Mouse (Mus musculus): ENCODE measurements around the gene Cadm4.
A peak's percentile ranks its signal among the peaks of the same experiment; 100 is the strongest.

Cadm4 gene

DNA sequence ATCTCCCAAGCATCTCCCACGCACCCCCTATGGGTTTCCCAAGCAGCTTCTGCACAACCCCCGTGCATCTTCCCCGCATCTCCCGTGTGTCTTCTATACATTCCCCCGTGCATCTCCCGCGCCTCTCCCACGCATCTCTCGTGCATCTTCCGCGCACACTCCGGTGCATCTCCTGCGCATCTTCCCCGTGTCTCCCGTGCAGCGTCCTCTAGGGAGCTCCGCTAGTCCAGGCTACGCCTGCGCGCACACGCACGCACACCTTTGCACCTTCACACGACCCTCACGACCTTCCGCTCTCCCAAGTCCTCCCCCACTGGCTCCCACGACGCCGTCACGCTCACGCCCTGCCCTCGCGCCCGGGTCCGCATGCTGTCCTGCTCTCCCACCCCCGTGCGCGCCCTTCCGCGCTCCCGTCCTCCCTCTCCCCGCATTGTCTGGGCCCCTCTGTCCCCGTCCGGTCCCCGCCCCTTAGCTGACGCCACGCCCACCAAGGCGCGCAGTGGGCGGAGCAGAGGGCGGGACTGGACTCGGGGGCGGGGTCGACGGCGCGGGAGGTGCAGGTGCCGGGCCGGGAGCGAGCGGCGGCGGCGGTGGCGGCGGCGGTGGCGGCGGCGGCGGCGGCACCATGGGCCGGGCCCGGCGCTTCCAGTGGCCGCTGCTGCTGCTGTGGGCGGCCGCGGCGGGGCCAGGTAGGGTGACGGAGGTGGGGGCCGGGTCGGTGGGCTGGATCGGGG lies at the start of gene Cadm4:
TSS of gene Cadm4 (plus strand) at position 550 of the 734 bp plus-strand sequence.
- DNase-seq (ENCODE audit: low spot score): peak; percentile 86

DNA sequence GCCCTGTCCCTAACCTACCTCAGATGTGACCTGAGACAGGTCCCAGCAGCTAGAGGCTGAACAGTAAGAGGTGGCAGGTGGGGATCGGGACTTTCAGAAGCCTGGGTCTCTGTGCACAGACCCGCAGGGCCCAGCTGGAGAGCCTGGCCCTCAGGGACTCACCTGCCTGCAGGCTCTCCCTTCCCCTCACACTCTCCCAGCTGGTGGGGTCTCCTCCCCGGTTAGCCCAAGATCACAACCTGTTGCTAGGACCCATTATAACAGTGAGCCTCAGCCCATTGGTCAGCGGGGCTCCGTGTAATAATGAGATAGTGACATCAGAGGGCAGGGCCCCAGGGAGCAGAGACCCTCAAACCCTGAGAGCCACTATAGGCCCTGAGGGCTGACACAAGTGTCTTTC lies 46.5 kb upstream of the Cadm4 start:
- no peak for DNase-seq (ENCODE audit: low spot score)

DNA sequence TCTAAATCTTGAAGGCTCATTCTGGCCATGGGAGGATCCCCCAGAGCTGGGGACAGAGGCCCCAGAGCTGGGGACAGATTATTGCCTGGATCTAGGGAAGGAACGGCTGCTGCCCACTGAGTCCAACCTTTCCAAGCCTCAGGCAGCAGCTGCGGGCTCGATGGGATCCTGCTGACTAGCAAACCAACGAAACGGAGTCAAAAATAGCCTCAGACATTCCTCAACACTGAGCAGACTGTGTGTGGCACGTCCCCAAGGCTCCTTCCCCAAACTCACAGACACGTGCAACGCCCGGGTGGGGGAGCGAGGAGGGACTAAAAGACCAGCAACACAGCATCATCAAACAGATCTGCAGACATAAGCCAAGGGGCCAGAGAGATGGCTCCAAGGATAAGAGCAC lies 43.8 kb upstream of the Cadm4 start:
- no peak for DNase-seq (ENCODE audit: low spot score)

DNA sequence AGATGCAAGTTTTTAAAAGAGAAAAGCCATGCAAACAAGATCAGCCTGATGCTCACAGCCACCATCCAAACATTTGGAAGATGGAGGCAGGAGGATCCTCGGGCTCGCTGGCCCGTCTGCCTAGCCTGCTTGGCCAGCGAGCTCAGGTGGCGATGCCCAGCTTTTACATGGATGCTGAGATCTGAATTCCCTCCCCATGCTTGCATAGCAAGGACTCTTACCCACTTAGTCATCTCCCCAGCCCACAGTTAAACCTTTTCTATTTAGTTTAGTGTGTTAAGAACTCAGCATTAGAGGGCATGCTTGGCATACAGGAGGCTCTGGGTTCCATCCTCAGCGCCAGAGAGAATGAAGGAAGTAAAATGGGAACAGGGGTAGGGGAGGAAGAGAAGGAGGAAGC lies 42.6 kb upstream of the Cadm4 start:
- no peak for DNase-seq (ENCODE audit: low spot score)

DNA sequence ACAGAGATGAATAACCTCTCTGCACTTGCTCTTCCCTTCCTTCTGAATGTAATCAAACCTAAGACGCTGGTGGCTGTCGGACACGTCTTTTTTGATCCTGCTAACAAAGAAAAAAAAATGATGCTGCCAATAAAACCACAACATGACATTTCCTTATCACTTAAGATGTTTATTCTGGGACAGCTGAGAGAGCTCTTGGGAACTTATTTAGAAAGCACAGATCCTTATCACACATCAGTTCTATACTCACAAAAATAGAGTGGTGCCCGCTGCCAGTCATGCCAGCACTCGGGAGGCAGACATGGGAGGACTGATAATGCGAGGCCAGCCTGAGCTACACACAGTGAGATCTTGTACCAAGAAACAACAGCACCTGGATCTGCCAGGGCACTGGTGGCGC lies 41.9 kb upstream of the Cadm4 start:
- DNase-seq (ENCODE audit: low spot score): no peak

DNA sequence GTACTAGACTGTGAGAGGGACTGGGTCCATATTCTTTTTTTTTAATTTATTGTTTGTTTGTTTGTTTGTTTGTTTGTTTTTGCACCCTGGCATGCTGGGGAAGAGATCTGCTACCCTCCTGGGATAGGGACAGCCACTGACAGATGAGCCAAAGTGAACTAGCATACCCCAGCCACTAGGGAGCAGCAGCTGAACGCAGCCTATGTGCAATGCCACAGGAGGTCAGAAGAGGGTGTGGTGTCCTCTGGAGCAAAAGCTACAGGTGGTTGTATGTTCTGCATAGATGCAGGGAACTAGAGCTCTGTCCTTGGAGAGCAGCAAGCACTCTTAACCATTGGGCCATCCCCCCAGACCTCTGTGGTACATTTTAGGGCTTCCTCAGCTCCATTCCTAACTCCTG lies 40.0 kb upstream of the Cadm4 start:
- peak; percentile 59 for DNase-seq (ENCODE audit: low spot score)

DNA sequence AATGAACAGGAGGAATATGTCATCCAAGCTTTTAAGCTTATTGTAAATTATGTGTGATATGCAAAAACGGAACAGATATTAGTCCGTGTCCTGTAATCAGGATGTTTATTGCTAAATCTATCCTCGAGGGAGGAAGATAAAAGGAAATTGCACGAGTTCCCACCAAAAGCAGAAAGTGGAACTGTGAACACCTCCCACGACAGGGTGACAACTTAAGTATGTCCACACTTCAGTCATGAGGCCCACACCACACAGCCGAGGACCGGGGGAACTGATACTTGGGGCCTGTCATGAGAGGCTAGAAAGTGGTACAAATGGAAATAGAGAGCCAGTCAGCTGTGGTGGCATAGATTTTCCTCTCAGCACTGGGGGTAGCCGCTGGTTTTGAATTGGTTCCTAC lies 39.5 kb upstream of the Cadm4 start:
- DNase-seq (ENCODE audit: low spot score): no peak

DNA sequence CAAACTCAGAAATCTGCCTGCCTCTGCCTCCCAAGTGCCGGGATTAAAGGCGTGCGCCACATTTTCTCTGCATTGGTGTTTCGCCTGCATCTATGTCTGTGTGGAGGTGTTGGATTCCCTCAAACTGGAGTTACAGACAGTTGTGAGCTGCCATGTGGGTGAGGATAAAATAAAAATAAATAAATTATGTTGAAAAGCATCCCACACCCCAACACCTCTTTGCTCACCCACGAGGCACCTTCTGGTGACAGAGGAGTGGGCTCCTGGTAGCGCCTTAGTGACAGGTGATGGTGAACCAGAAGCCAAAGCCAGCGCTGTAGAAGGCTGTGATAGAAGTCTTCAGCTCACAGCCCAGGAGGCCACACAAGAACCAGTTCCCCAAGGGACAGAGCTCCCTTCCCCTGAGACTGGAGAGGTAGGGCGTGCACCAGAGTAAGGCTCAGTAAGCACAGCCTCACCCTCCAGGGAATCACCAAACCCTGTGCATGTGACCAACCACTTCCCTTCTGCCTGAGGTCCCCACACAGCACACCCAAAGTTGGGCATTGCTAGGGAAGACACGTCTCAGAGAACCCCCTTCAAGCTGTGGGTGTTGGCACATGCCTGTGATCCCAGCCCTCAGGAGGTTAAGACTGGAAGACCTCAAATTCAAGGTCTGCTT lies 36.4 kb upstream of the Cadm4 start:
- DNase-seq (ENCODE audit: low spot score): no peak

DNA sequence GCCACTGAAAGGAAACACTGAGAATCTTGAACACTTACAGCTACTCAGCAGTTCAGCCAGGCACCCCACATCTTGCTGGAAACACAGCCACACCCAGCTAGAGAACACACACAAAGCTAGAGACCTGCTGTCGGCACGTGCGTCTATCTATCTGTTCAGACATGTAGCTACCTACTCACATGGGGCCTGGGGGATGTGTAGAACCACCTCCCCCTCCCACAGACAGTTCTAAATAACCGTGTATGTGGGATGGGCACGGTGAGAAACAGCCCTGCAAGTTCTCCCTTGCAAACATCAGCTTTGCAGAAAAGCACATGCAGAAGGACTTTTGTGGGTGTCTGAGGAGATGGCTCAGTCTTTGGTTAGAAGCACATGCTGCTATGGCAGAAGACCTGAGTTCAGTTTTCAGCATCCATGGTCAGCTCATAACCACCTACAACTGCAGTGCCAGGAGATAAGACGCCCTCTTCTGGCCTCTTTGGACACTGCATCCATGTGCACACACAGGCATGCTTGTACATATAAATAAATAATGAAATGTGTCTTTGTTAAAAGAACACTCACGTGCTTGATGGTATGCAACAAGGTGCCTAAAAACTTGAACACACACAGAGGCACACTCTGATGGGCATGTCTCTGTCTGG lies 35.0 kb upstream of the Cadm4 start:
- no peak for DNase-seq (ENCODE audit: low spot score)

DNA sequence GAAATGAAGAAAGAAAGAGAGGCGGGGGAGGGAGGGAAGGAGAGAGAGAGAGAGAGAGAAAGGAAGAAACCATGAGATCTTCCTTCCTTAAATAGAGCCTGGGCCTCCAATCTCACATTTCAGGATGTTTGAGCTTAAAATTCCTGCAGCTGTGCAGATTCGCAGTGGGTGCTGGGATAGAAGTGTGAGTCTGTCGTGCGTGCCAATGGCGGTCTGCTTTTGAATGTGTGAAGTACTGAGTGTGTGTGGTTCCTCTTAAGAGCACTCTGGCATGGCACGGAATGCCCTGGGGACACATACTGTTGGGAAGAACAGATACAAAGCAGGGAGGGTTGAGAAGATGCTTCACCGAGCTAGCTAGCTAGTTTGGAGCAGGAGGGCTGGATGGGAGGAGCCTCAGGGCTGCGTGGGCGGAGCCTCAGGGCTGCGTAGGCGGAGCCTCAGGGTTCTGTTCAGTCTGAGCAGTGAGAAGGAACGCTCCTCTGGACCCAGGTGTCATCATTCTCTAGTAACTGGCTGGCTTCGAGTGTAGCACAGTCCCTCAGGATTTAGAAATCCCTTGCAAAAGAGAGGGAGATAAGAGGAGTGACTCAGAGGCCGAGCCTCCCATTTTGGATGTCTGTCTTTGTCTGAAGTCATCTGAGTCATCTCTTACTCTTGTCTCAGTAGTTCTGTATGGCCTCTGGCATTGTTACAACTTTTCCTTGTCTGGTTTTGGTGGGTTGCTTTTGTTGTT lies 32.9 kb upstream of the Cadm4 start:
- no peak for DNase-seq (ENCODE audit: low spot score)

DNA sequence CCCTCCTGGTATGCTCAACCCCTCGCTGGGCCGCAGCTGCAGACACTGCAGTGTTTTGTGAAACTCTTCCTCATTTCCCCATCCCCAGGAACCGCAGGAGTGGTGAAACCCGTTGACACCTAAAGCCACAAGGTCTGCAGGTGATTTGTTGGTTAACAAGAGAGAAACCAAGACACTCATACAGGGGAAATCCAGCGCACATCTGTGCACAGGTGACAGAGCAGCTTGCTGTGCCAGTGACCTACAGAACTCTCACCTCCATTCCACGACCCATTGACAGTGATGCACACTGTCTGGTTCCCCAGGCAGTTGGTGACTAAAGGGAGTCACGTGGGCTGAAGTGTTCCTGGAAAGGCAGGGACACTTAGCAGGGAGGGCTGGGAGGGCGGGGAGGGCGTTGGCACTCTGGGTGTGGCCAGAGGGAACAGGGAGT lies 31.2 kb upstream of the Cadm4 start:
- no peak for DNase-seq (ENCODE audit: low spot score)

DNA sequence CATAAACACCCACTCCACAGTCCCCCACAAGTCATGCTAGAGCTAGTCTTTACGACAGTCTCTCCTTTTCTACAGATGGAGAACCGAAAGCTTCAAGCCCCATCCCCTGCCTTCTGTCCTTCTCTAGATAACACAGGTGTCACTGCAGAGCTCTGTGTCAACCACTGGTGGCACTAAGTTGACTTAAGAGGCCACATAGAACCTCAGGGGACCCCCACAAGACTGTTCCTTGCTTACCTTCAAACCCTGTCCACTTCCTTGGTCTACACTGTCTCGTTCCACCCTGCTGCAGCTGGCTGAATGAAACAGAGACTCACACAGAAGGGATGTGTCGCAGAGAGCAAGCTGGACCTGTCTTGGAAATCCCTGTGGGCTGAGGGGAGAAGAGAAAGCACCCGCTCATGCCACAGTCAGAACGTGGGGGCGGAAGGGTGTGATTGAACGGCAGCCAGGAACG lies 29.9 kb upstream of the Cadm4 start, which contains the start of gene Irgc1:
TSS of gene Irgc1 (minus strand) at position 443 of the 457 bp plus-strand sequence.
- DNase-seq (ENCODE audit: low spot score): no peak

DNA sequence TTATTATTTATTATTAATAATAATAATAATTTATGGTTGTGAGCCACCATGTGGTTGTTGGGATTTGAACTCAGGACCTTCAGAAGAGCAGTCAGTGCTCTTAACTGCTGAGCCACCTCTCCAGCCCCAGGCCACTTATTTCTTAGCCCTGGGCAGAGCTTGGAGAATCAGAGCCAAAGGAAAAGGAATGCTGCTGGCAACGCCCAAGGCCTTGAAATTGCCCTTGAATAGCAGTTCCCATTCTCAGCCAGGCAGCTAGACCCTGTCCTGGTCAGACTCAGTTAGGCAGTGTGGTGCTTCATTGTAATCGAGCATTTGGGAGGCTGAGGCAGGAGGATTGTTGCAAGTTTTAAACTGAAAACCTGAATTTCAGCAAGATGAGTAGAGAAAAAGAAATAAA lies 27.6 kb upstream of the Cadm4 start:
- DNase-seq (ENCODE audit: low spot score): no peak

DNA sequence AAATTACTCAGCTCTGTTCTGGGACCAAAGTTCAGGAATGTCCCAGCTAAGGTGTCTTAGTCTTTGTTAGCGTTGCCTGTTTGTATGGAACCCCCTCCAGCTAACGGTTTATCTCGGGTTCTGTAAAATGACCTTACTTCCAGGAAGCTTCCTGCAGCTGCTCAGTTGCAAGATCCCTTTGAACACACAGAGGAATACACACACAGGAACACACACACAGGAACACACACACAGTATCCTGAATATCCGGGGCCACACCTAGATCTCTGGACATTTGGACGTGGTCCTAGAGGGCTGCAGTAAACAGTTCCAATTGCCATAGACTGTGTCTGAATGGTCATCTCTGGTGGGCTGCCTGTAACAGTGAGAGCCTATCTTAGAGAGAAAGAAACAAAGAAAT lies 26.1 kb upstream of the Cadm4 start:
- DNase-seq (ENCODE audit: low spot score): no peak

DNA sequence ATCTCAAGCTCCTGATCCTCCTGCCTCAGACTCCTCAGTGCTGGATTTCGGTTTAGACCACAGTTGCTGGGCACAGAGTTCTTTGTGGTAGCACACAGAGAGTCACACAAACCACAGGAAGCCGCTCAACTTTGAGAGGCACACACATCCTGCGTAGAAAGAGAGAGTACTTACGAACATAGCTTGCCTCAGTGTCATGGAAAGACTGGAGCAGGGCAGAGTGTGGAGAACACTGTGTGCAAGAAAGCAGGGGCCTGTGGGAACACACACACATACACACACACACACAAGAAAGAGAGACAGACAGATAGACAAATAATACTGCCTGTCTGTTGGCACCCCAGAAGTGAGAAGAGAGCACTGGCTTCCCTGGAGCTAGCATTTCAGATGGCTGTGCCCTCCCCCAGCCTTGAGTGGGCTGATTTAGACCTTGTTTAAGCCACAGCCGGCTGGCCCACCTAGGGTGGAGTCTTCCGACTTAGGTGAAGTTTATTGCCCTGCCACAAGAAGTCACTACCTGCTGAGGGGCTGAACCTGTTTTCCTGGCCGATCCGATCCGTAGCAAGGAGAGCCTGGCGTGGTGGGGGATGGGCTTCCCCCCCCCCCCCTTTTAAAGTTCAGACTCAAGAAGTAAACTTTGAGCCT lies 24.0 kb upstream of the Cadm4 start:
- no peak for DNase-seq (ENCODE audit: low spot score)

DNA sequence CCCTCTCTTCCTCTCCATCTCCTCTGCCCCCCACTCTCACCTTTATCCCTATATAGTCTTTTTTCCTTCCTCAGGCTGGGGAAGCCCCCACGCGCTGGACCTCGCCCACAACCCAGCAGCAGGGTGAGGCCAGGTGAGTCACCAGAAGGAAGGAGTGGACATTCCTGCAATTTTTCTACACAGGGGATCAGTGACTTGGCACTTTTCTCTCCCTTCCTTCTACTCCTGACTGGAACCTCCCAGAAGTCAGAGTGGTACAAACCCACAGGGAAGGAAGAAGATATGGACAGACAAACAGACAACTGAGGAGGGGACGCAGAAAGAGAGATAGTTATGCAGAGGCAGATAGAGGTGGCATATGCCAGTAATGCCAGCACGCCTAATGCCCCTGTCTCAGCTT lies 22.4 kb upstream of the Cadm4 start:
- no peak for DNase-seq (ENCODE audit: low spot score)

DNA sequence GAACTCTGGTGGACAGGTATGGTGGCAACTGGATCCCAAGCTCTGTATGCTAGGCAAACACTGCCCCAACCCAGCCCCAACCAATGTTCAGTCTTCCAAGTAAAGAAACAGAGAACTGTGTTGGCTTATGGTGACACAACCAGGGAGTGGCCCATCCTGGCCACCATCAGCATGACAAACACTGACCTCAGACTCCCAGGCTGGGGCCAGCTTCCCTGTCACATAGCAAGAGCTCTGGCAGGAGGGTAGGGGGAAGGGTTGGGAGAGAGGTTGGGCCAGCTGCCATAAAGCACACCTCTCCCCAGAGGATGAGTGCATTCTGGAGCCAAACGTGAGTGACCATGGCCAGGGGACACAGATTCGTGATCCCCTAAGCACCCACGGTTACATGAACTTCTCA lies 22.0 kb upstream of the Cadm4 start:
- no peak for DNase-seq (ENCODE audit: low spot score)

DNA sequence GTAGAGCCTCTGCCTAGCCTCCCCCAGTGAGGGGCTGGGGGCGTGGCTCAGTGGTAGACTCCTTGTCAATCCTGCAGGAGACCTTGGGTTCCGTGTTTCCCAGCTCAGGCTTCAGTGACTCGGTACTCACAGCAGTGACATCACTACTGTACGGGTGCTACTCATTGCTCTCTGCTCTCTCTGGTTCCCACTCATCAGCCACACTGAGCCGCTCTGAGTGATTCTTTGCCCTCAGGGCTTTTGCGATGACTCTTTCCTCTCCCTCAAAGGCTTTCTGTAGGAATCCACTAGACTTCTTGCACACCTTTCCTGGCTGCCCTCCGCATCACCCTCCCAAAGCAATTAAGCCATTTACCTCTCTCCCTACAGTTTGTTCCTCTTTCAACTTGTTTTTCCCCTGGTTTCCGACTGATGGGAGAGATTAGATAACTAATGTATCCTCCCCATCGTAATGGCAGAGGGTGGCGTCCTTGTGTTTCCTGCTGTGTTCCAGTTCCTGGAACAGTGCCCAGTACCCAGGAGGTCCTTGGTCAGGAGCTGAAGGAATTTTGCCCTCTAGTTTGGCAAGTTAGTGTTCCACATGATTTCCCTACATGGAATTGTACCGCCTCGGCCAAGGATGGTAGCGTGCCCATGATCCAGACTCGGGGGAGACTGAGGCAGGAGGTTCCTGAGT lies 20.3 kb upstream of the Cadm4 start:
- DNase-seq (ENCODE audit: low spot score): no peak

DNA sequence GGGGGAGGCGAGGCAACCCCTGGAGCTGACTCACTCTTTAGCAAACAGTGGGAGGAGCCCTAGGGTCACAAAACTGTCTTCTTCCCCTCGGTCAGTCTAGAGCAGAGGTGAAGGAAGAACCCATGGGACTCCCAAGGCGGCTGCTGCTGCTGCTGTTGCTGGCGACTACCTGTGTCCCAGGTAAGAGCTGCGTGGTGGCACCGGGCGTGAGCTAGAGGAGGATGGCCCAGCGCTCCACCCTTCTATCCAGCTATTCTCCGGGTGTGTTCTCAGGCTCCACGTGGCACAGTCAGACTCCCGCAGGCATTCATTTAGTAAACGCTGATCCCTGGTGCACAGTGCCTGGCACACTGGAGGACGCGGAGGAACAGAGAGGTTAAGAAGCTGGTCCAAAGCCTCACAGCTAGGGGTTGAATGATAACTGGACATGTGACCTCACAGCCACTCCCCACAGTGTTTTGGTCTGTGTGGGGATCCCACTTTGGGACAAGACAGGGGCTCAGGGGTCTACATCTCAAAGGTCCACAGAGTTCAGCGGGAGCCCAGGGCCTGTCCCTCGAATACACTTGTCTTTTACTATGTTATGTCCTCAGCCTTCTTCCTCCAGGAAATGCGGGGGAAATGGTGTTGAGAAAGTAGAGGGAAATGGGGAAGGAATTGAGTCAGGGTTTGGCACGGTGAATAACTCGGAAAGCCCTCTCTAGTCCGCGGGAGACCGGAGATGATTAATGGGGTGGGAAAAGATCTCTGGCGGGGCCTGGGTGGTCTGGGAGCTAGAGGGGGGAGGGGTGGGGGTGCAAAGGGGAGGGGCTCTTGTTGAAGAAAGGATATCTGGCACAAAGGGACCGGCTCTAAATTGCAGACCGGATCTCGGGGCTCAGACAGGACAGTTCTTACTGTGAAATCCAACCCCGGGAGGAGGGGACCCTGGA lies 19.2 kb upstream of the Cadm4 start, which contains the start of gene Plaur:
TSS of gene Plaur (plus strand) at position 97 of the 932 bp plus-strand sequence.
- no peak for DNase-seq (ENCODE audit: low spot score)

DNA sequence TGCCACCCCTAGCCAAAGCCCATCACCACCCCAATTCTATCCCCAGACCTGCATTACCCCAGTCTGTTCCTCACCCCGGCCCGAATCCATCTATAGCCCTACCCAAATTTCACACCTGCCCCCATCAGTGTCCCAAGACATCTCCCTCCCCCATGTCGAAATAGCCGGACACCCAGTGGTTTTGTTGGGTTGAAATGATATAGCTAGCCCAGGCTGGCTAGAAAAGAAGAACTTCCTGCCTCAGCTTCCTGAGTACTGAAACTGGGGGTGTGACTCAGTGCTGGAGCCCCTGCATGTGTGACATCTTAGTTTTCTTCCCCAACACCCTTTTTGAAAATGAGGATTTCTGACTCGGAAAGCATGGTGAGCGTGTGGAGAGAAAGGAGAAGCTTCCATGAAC lies 15.0 kb upstream of the Cadm4 start:
- no peak for DNase-seq (ENCODE audit: low spot score)
